ENCODE assay signal across 8 mouse cellular contexts in genomic region chr7:28373891-28374495, GRCm38 (mm10). TPM values are rescaled to one million over a fixed set of nuclear protein-coding genes. Genes with fewer than 3 reads are reported as not detected.
DNase-seq lines count a peak whose midpoint lies in the region; ATAC-seq and TF ChIP-seq lines count a peak whose summit lies in the region.

No protein-coding gene starts in this region.

- intact Hi-C loops in heart, postnatal 36 days (cut with DNase I) = loop anchor here (1.0 to 10.0 kb wide), 3 partner anchors 12 to 1039 kb away; partner anchors contain the start of gene Ltbp4

- H3K4me3 ChIP-seq in heart, embryonic 10.5 days = peak overlapping the region; percentile 22; the same call in 1 of the 2 replicates
- H3K4me3 ChIP-seq in megakaryocyte, embryonic 14.5 days (replicated peaks) = peak overlapping the region; percentile 75
- no peak overlapping the region for H3K4me3 ChIP-seq in intestine, embryonic 15.5 days (replicated peaks)
- peak overlapping the region; percentile 32 for H3K4me3 ChIP-seq in small intestine, adult 2 months (ENCODE audit: low read depth, low read length)

- no peak for TF ChIP-seq CTCF in small intestine, adult 2 months (IDR thresholded peaks at IDR 0.05; ENCODE audit: extremely low read depth, insufficient read length, insufficient replicate concordance, low read depth, low read length)

- H3K9ac ChIP-seq in intestine, embryonic 15.5 days = no peak overlapping the region

- 82% methylated on average over 7 of the region's 7 CpGs for WGBS in heart, embryonic 10.5 days
- WGBS in intestine, embryonic 15.5 days = 66% methylated on average over 7 of the region's 7 CpGs
- WGBS in small intestine, adult 2 months = 27% methylated on average over 7 of the region's 7 CpGs

- no peak for ATAC-seq in megakaryocyte, adult 5-6 weeks (ENCODE audit: poor library complexity, severe bottlenecking)
- ATAC-seq in intestine, embryonic 15.5 days = no peak

- TF ChIP-seq POLR2A in small intestine, adult 2 months (IDR thresholded peaks at IDR 0.05; ENCODE audit: low read depth, low read length) = 0 out of 2 replicates have a peak, but pooled peaks have one; percentile 26

- peak overlapping the region; percentile 7; the same call in 1 of the 2 replicates for H3K4me2 ChIP-seq in intestine, embryonic 15.5 days (replicated peaks)

- peaks cover 65% of the 10 kb centered on the region for H3K4me1 ChIP-seq in heart, embryonic 10.5 days
- H3K4me1 ChIP-seq in megakaryocyte, embryonic 14.5 days = peaks cover 68% of the 10 kb centered on the region
- peaks cover 49% of the 10 kb centered on the region for H3K4me1 ChIP-seq in intestine, embryonic 15.5 days (replicated peaks)
- peaks cover 3% of the 10 kb centered on the region for H3K4me1 ChIP-seq in small intestine, adult 2 months (ENCODE audit: control insufficient read depth, insufficient read depth, insufficient read length, low read length)

- peak overlapping the region; percentile 97 for H3K27ac ChIP-seq in heart, embryonic 10.5 days
- H3K27ac ChIP-seq in intestine, embryonic 15.5 days = peak overlapping the region; percentile 98
- peak overlapping the region; percentile 100 for H3K27ac ChIP-seq in small intestine, adult 2 months (ENCODE audit: insufficient read depth, low read depth, low read length)

- H3K36me3 ChIP-seq in heart, embryonic 10.5 days = peaks cover 23% of the 10 kb centered on the region
- H3K36me3 ChIP-seq in megakaryocyte, embryonic 14.5 days (replicated peaks; ENCODE audit: low read length) = peaks cover 34% of the 10 kb centered on the region
- H3K36me3 ChIP-seq in intestine, embryonic 15.5 days = peaks cover under 1% of the 10 kb centered on the region; the same call in 1 of the 2 replicates
- H3K36me3 ChIP-seq in small intestine, adult 2 months (ENCODE audit: control insufficient read depth, insufficient read depth, low read length) = peaks cover 18% of the 10 kb centered on the region

- no peak for DNase-seq in heart, embryonic 10.5 days (ENCODE audit: low spot score)
- DNase-seq in heart, postnatal 36 days = no peak
- no peak for DNase-seq in left cerebral cortex, adult 9 months (ENCODE audit: low spot score in 2 of 2)
- no peak for DNase-seq in c-Kit-positive CD71-positive TER-119-positive erythroid progenitor cells, embryonic 14.5 days (ENCODE audit: low spot score)

- no peaks in the 10 kb centered on the region for H3K9me3 ChIP-seq in heart, embryonic 10.5 days
- H3K9me3 ChIP-seq in megakaryocyte, embryonic 14.5 days = no peaks in the 10 kb centered on the region
- no peaks in the 10 kb centered on the region for H3K9me3 ChIP-seq in intestine, embryonic 15.5 days

- no peaks in the 10 kb centered on the region for H3K27me3 ChIP-seq in heart, embryonic 10.5 days (ENCODE audit: insufficient read depth, poor library complexity, severe bottlenecking)
- H3K27me3 ChIP-seq in megakaryocyte, embryonic 14.5 days (replicated peaks) = peaks cover 21% of the 10 kb centered on the region
- H3K27me3 ChIP-seq in intestine, embryonic 15.5 days (replicated peaks) = no peaks in the 10 kb centered on the region
- no peaks in the 10 kb centered on the region for H3K27me3 ChIP-seq in small intestine, adult 2 months (ENCODE audit: control insufficient read depth, insufficient read depth, low read length)

RNA-seq across cellular contexts. Expression of gene Plekhg2, which starts 1.6 kb away (rescaled TPM):
- 68.3 and 75.1 TPM in 2 replicates for polyA plus RNA-seq in heart, embryonic 10.5 days (2016; fragmentation: Nextera tagmentation; extraction: Ambion mirVana)
- 10 to 100 TPM; 15.1 to 15.8 TPM for total RNA-seq in heart, postnatal 36 days (2021)
- polyA plus RNA-seq in megakaryocyte, embryonic 14.5 days (2012; ENCODE audit: insufficient read depth, low replicate concordance) = 13.5 and 26.9 TPM in 2 replicates
- 11.5 and 15.2 TPM in 2 replicates for total RNA-seq in megakaryocyte, adult 5-6 weeks (2015)
- total RNA-seq in megakaryocyte, adult 5-6 weeks (2017) = 6.1 and 6.3 TPM in 2 replicates
- 40.2 and 41.7 TPM in 2 replicates for polyA plus RNA-seq in intestine, embryonic 15.5 days (2015; fragmentation: Nextera tagmentation; extraction: Ambion mirVana)
- polyA plus RNA-seq in small intestine, adult 2 months (2012; rRNA removed) = 22.9 and 58.2 TPM in 2 replicates

RNA-seq across cellular contexts. Expression of gene Zfp36, which starts 6.1 kb away (rescaled TPM):
- 13.7 and 15.1 TPM in 2 replicates for polyA plus RNA-seq in heart, embryonic 10.5 days (2016; fragmentation: Nextera tagmentation; extraction: Ambion mirVana)
- total RNA-seq in heart, postnatal 36 days (2021) = 10 to 100 TPM; 14.7 to 29.0 TPM
- 159 and 225 TPM in 2 replicates for polyA plus RNA-seq in megakaryocyte, embryonic 14.5 days (2012; ENCODE audit: insufficient read depth, low replicate concordance)
- 350 and 368 TPM in 2 replicates for total RNA-seq in megakaryocyte, adult 5-6 weeks (2015)
- total RNA-seq in megakaryocyte, adult 5-6 weeks (2017) = 118 and 143 TPM in 2 replicates
- 27.2 and 28.1 TPM in 2 replicates for polyA plus RNA-seq in intestine, embryonic 15.5 days (2015; fragmentation: Nextera tagmentation; extraction: Ambion mirVana)
- polyA plus RNA-seq in small intestine, adult 2 months (2012; rRNA removed) = 85.4 and 196 TPM in 2 replicates

RNA-seq across cellular contexts. Expression of gene Med29, which starts 18.5 kb away (rescaled TPM):
- polyA plus RNA-seq in heart, embryonic 10.5 days (2016; fragmentation: Nextera tagmentation; extraction: Ambion mirVana) = 58.8 and 62.0 TPM in 2 replicates
- 10 to 100 TPM; 18.2 to 20.1 TPM for total RNA-seq in heart, postnatal 36 days (2021)
- 15.2 and 24.0 TPM in 2 replicates for polyA plus RNA-seq in megakaryocyte, embryonic 14.5 days (2012; ENCODE audit: insufficient read depth, low replicate concordance)
- total RNA-seq in megakaryocyte, adult 5-6 weeks (2015) = 14.7 and 15.4 TPM in 2 replicates
- total RNA-seq in megakaryocyte, adult 5-6 weeks (2017) = 9.0 and 9.4 TPM in 2 replicates
- 48.3 and 50.0 TPM in 2 replicates for polyA plus RNA-seq in intestine, embryonic 15.5 days (2015; fragmentation: Nextera tagmentation; extraction: Ambion mirVana)
- polyA plus RNA-seq in small intestine, adult 2 months (2012; rRNA removed) = 36.5 and 58.0 TPM in 2 replicates

RNA-seq across cellular contexts. Expression of gene Paf1, which starts 18.8 kb away (rescaled TPM):
- polyA plus RNA-seq in heart, embryonic 10.5 days (2016; fragmentation: Nextera tagmentation; extraction: Ambion mirVana) = 79.8 and 81.3 TPM in 2 replicates
- total RNA-seq in heart, postnatal 36 days (2021) = 10 to 100 TPM; 38.8 to 48.0 TPM
- 38.6 and 78.0 TPM in 2 replicates for polyA plus RNA-seq in megakaryocyte, embryonic 14.5 days (2012; ENCODE audit: insufficient read depth, low replicate concordance)
- total RNA-seq in megakaryocyte, adult 5-6 weeks (2015) = 42.1 and 46.8 TPM in 2 replicates
- 129 and 153 TPM in 2 replicates for total RNA-seq in megakaryocyte, adult 5-6 weeks (2017)
- 70.8 and 78.9 TPM in 2 replicates for polyA plus RNA-seq in intestine, embryonic 15.5 days (2015; fragmentation: Nextera tagmentation; extraction: Ambion mirVana)
- 27.6 and 67.1 TPM in 2 replicates for polyA plus RNA-seq in small intestine, adult 2 months (2012; rRNA removed)

RNA-seq across cellular contexts. Expression of gene Rps16, which starts 23.5 kb away (rescaled TPM):
- 726 and 844 TPM in 2 replicates for polyA plus RNA-seq in heart, embryonic 10.5 days (2016; fragmentation: Nextera tagmentation; extraction: Ambion mirVana)
- total RNA-seq in heart, postnatal 36 days (2021) = 100 to 1,000 TPM; 494 to 516 TPM
- polyA plus RNA-seq in megakaryocyte, embryonic 14.5 days (2012; ENCODE audit: insufficient read depth, low replicate concordance) = 495 and 2,789 TPM in 2 replicates
- 2,258 and 2,353 TPM in 2 replicates for total RNA-seq in megakaryocyte, adult 5-6 weeks (2015)
- total RNA-seq in megakaryocyte, adult 5-6 weeks (2017) = 250 and 448 TPM in 2 replicates
- 1,085 and 1,147 TPM in 2 replicates for polyA plus RNA-seq in intestine, embryonic 15.5 days (2015; fragmentation: Nextera tagmentation; extraction: Ambion mirVana)
- 877 and 996 TPM in 2 replicates for polyA plus RNA-seq in small intestine, adult 2 months (2012; rRNA removed)
